Mouse (Mus musculus): ENCODE measurements around the gene Pdzrn4. TPM values are rescaled to one million over a fixed set of nuclear protein-coding genes. Genes with fewer than 3 reads are reported as not detected.
"Not testable (repeated sequence)": the region's sequence is repeated elsewhere in the genome, so short reads cannot be mapped to it uniquely, and the experiment has no call there.

Pdzrn4 gene
- polyA plus RNA-seq (2014; fragmentation: Nextera tagmentation; extraction: Ambion mirVana): 2.4 and 2.6 TPM in 2 replicates

GRCm38 (mm10) chr15:92396770-92397608 lies at the start of gene Pdzrn4:
Gene Pdzrn4, plus strand, starts transcription at chr15:92396881.
- peak within 1 kb of the TSS; percentile 94 for H3K4me2 ChIP-seq (ENCODE audit: low read length)
- H3K27me3 ChIP-seq (replicated peaks; ENCODE audit: control insufficient read depth, insufficient read depth, low read length): peaks cover 32% of the 10 kb centered on the region
- no peaks in the 10 kb centered on the region for H3K4me1 ChIP-seq (replicated peaks; ENCODE audit: control insufficient read depth, insufficient read depth, low read length)
- H3K4me3 ChIP-seq (ENCODE audit: low read depth, low read length): peak within 1 kb of the TSS; percentile 56
- H3K9ac ChIP-seq (ENCODE audit: low read length): peak within 1 kb of the TSS; percentile 40
- peak; percentile 68 for DNase-seq (ENCODE audit: low spot score)
- H3K36me3 ChIP-seq (ENCODE audit: control insufficient read depth, insufficient read depth, low read length): no peaks in the 10 kb centered on the region
- H3K9me3 ChIP-seq (ENCODE audit: control insufficient read depth, low read length): no peaks in the 10 kb centered on the region
- peak; percentile 53; the same call in 1 of the 2 replicates for ATAC-seq (replicated peaks; ENCODE audit: low FRiP score, low TSS enrichment, low read depth)
- H3K27ac ChIP-seq (ENCODE audit: low read depth): no peak within 1 kb of the TSS
- WGBS: 1% methylated on average over 63 of the region's 65 CpGs

GRCm38 (mm10) chr15:92347426-92347825 lies 49.3 kb upstream of the Pdzrn4 start:
- Histone ChIP-seq H3K36me3 (ENCODE audit: control insufficient read depth, insufficient read depth, low read length) (no peaks in the 10 kb centered on the region), H3K4me3 (ENCODE audit: low read depth, low read length) (no peak overlapping the region), H3K9ac (ENCODE audit: low read length) (no peak overlapping the region), H3K27ac (ENCODE audit: low read depth) (no peak overlapping the region), H3K27me3 (replicated peaks; ENCODE audit: control insufficient read depth, insufficient read depth, low read length) (no peaks in the 10 kb centered on the region), H3K9me3 (ENCODE audit: control insufficient read depth, low read length) (no peaks in the 10 kb centered on the region), H3K4me1 (replicated peaks; ENCODE audit: control insufficient read depth, insufficient read depth, low read length) (no peaks in the 10 kb centered on the region), H3K4me2 (ENCODE audit: low read length) (no peak overlapping the region)
- WGBS: 37% methylated on average over 4 of the region's 4 CpGs
- DNase-seq (ENCODE audit: low spot score) (no peak), ATAC-seq (replicated peaks; ENCODE audit: low FRiP score, low TSS enrichment, low read depth) (no peak)

- H3K4me2 ChIP-seq (ENCODE audit: low read length): no peak overlapping the region
- H3K4me3 ChIP-seq (ENCODE audit: low read depth, low read length): no peak overlapping the region
- H3K9me3 ChIP-seq (ENCODE audit: control insufficient read depth, low read length): no peaks in the 10 kb centered on the region
- WGBS: 18% methylated on average over 3 of the region's 3 CpGs
- no peaks in the 10 kb centered on the region for H3K4me1 ChIP-seq (replicated peaks; ENCODE audit: control insufficient read depth, insufficient read depth, low read length)
- no peaks in the 10 kb centered on the region for H3K36me3 ChIP-seq (ENCODE audit: control insufficient read depth, insufficient read depth, low read length)
- DNase-seq (ENCODE audit: low spot score) (no peak), ATAC-seq (replicated peaks; ENCODE audit: low FRiP score, low TSS enrichment, low read depth) (no peak)
- no peaks in the 10 kb centered on the region for H3K27me3 ChIP-seq (replicated peaks; ENCODE audit: control insufficient read depth, insufficient read depth, low read length)
- no peak overlapping the region for H3K27ac ChIP-seq (ENCODE audit: low read depth)
- no peak overlapping the region for H3K9ac ChIP-seq (ENCODE audit: low read length)
Observed at GRCm38 (mm10) chr15:92347902-92348301, 48.8 kb upstream of the Pdzrn4 start.

- DNase-seq (ENCODE audit: low spot score); H3K36me3 ChIP-seq (ENCODE audit: control insufficient read depth, insufficient read depth, low read length); H3K9ac ChIP-seq (ENCODE audit: low read length); H3K4me2 ChIP-seq (ENCODE audit: low read length); H3K4me1 ChIP-seq (replicated peaks; ENCODE audit: control insufficient read depth, insufficient read depth, low read length); H3K9me3 ChIP-seq (ENCODE audit: control insufficient read depth, low read length); H3K27ac ChIP-seq (ENCODE audit: low read depth); ATAC-seq (replicated peaks; ENCODE audit: low FRiP score, low TSS enrichment, low read depth); H3K4me3 ChIP-seq (ENCODE audit: low read depth, low read length); H3K27me3 ChIP-seq (replicated peaks; ENCODE audit: control insufficient read depth, insufficient read depth, low read length): not testable (repeated sequence)
Observed at GRCm38 (mm10) chr15:92348453-92348852, 48.2 kb upstream of the Pdzrn4 start.

GRCm38 (mm10) chr15:92364153-92364552 lies 32.5 kb upstream of the Pdzrn4 start:
- Histone ChIP-seq H3K36me3 (ENCODE audit: control insufficient read depth, insufficient read depth, low read length) (no peaks in the 10 kb centered on the region), H3K27ac (ENCODE audit: low read depth) (no peak overlapping the region), H3K9me3 (ENCODE audit: control insufficient read depth, low read length) (no peaks in the 10 kb centered on the region), H3K4me3 (ENCODE audit: low read depth, low read length) (no peak overlapping the region), H3K9ac (ENCODE audit: low read length) (no peak overlapping the region), H3K4me2 (ENCODE audit: low read length) (no peak overlapping the region), H3K27me3 (replicated peaks; ENCODE audit: control insufficient read depth, insufficient read depth, low read length) (no peaks in the 10 kb centered on the region), H3K4me1 (replicated peaks; ENCODE audit: control insufficient read depth, insufficient read depth, low read length) (no peaks in the 10 kb centered on the region)
- WGBS: 45% methylated on average over 6 of the region's 6 CpGs
- no peak for ATAC-seq (replicated peaks; ENCODE audit: low FRiP score, low TSS enrichment, low read depth)
- no peak for DNase-seq (ENCODE audit: low spot score)

GRCm38 (mm10) chr15:92364592-92364991 lies 32.1 kb upstream of the Pdzrn4 start:
- Histone ChIP-seq H3K4me3 (ENCODE audit: low read depth, low read length) (no peak overlapping the region), H3K27me3 (replicated peaks; ENCODE audit: control insufficient read depth, insufficient read depth, low read length) (no peaks in the 10 kb centered on the region), H3K36me3 (ENCODE audit: control insufficient read depth, insufficient read depth, low read length) (no peaks in the 10 kb centered on the region), H3K4me2 (ENCODE audit: low read length) (no peak overlapping the region), H3K9me3 (ENCODE audit: control insufficient read depth, low read length) (no peaks in the 10 kb centered on the region), H3K9ac (ENCODE audit: low read length) (no peak overlapping the region), H3K27ac (ENCODE audit: low read depth) (no peak overlapping the region), H3K4me1 (replicated peaks; ENCODE audit: control insufficient read depth, insufficient read depth, low read length) (no peaks in the 10 kb centered on the region)
- ATAC-seq (replicated peaks; ENCODE audit: low FRiP score, low TSS enrichment, low read depth) (no peak), DNase-seq (ENCODE audit: low spot score) (no peak)

GRCm38 (mm10) chr15:92394811-92395210 lies 1.9 kb upstream of the Pdzrn4 start:
- H3K27me3 ChIP-seq (replicated peaks; ENCODE audit: control insufficient read depth, insufficient read depth, low read length): peaks cover 32% of the 10 kb centered on the region
- H3K36me3 ChIP-seq (ENCODE audit: control insufficient read depth, insufficient read depth, low read length): no peaks in the 10 kb centered on the region
- no peak overlapping the region for H3K4me2 ChIP-seq (ENCODE audit: low read length)
- WGBS: 81% methylated on average over 5 of the region's 5 CpGs
- ATAC-seq (replicated peaks; ENCODE audit: low FRiP score, low TSS enrichment, low read depth) (no peak), DNase-seq (ENCODE audit: low spot score) (no peak)
- no peaks in the 10 kb centered on the region for H3K9me3 ChIP-seq (ENCODE audit: control insufficient read depth, low read length)
- no peak overlapping the region for H3K9ac ChIP-seq (ENCODE audit: low read length)
- H3K4me1 ChIP-seq (replicated peaks; ENCODE audit: control insufficient read depth, insufficient read depth, low read length): no peaks in the 10 kb centered on the region
- H3K4me3 ChIP-seq (ENCODE audit: low read depth, low read length): no peak overlapping the region
- no peak overlapping the region for H3K27ac ChIP-seq (ENCODE audit: low read depth)

- H3K4me1 ChIP-seq (replicated peaks; ENCODE audit: control insufficient read depth, insufficient read depth, low read length): no peaks in the 10 kb centered on the region
- no peak overlapping the region for H3K9ac ChIP-seq (ENCODE audit: low read length)
- DNase-seq (ENCODE audit: low spot score): no peak
- H3K27me3 ChIP-seq (replicated peaks; ENCODE audit: control insufficient read depth, insufficient read depth, low read length): peaks cover 32% of the 10 kb centered on the region
- WGBS: 47% methylated on average over 2 of the region's 2 CpGs
- peak overlapping the region; percentile 71 for H3K27ac ChIP-seq (ENCODE audit: low read depth)
- peak overlapping the region; percentile 94; the same call in 1 of the 2 replicates for H3K4me2 ChIP-seq (ENCODE audit: low read length)
- no peaks in the 10 kb centered on the region for H3K9me3 ChIP-seq (ENCODE audit: control insufficient read depth, low read length)
- ATAC-seq (replicated peaks; ENCODE audit: low FRiP score, low TSS enrichment, low read depth): no peak
- no peak overlapping the region for H3K4me3 ChIP-seq (ENCODE audit: low read depth, low read length)
- H3K36me3 ChIP-seq (ENCODE audit: control insufficient read depth, insufficient read depth, low read length): no peaks in the 10 kb centered on the region
Observed at GRCm38 (mm10) chr15:92398747-92399146, 2.1 kb downstream of the Pdzrn4 start.

- no peak for ATAC-seq (replicated peaks; ENCODE audit: low FRiP score, low TSS enrichment, low read depth)
Observed at GRCm38 (mm10) chr15:92399278-92399677, 2.6 kb downstream of the Pdzrn4 start.

More at GRCm38 (mm10) chr15:92399278-92399677, 2.6 kb downstream of the Pdzrn4 start:
- DNase-seq (ENCODE audit: low spot score): no peak
- Histone ChIP-seq H3K4me2 (ENCODE audit: low read length) (peak overlapping the region; percentile 94; the same call in 1 of the 2 replicates), H3K9me3 (ENCODE audit: control insufficient read depth, low read length) (no peaks in the 10 kb centered on the region), H3K9ac (ENCODE audit: low read length) (no peak overlapping the region), H3K27me3 (replicated peaks; ENCODE audit: control insufficient read depth, insufficient read depth, low read length) (peaks cover 32% of the 10 kb centered on the region), H3K4me3 (ENCODE audit: low read depth, low read length) (no peak overlapping the region), H3K27ac (ENCODE audit: low read depth) (peak overlapping the region; percentile 71; the same call in 1 of the 2 replicates), H3K4me1 (replicated peaks; ENCODE audit: control insufficient read depth, insufficient read depth, low read length) (no peaks in the 10 kb centered on the region), H3K36me3 (ENCODE audit: control insufficient read depth, insufficient read depth, low read length) (no peaks in the 10 kb centered on the region)
- WGBS: 37% methylated on average over 5 of the region's 5 CpGs
